Mouse (Mus musculus): ENCODE measurements around the gene Cpne4. TPM values are rescaled to one million over a fixed set of nuclear protein-coding genes. Genes with fewer than 3 reads are reported as not detected.
A peak's percentile ranks its signal among the peaks of the same experiment; 100 is the strongest.

Gene Cpne4
- total and polyA plus RNA-seq, 3 experiments = not detected

- DNase-seq (ENCODE audit: low read depth, low spot score) = no peak
- Histone ChIP-seq H3K27ac (ENCODE audit: control insufficient read depth, low read depth, low read length) (no peak overlapping the region), H3K27me3 (ENCODE audit: control insufficient read depth in 1 of 2, insufficient read depth in 2 of 2, low read length in 2 of 2) (no peaks in the 10 kb centered on the region), H3K9ac (ENCODE audit: control insufficient read depth, low read depth, low read length, poor library complexity, severe bottlenecking) (no peak overlapping the region), H3K4me1 (ENCODE audit: control insufficient read depth in 1 of 2, insufficient read depth in 2 of 2, low read length in 2 of 2) (no peaks in the 10 kb centered on the region), H3K4me3 (ENCODE audit: control insufficient read depth in 1 of 2, insufficient read depth in 1 of 2, low read depth in 2 of 2, low read length in 2 of 2) (no peak overlapping the region), H3K9me3 (replicated peaks; ENCODE audit: insufficient read depth, low read length) (no peaks in the 10 kb centered on the region), H3K36me3 (ENCODE audit: control insufficient read depth in 1 of 2, insufficient read depth in 2 of 2, low read length in 2 of 2) (no peaks in the 10 kb centered on the region), H3K79me2 (ENCODE audit: control insufficient read depth, insufficient read depth, low read length, poor library complexity) (no peaks in the 10 kb centered on the region)
- TF ChIP-seq NELFE (IDR thresholded peaks at IDR 0.05; ENCODE audit: low read depth, low read length) (no peak), UBTF (IDR thresholded peaks at IDR 0.05; ENCODE audit: borderline replicate concordance, insufficient read depth, low read depth, low read length) (no peak), MAFK (IDR thresholded peaks at IDR 0.05; ENCODE audit: borderline replicate concordance, low read depth, low read length) (no peak), ZC3H11A (IDR thresholded peaks at IDR 0.05; ENCODE audit: low read depth, low read length) (no peak), HCFC1 (IDR thresholded peaks at IDR 0.05; ENCODE audit: low read depth, low read length) (no peak), GATA1 (IDR thresholded peaks at IDR 0.05; ENCODE audit: low read depth, low read length) (no peak), SMC3 (IDR thresholded peaks at IDR 0.05; ENCODE audit: low read depth, low read length) (no peak), NRF1 (IDR thresholded peaks at IDR 0.05; ENCODE audit: insufficient read depth, low read depth, low read length, poor library complexity, severe bottlenecking) (no peak), MXI1 (IDR thresholded peaks at IDR 0.05; ENCODE audit: low read depth, low read length) (no peak)
Measured at GRCm38 (mm10) chr9:104572856-104573255, 25.8 kb downstream of the Cpne4 start.

GRCm38 (mm10) chr9:104574476-104574875, 27.4 kb downstream of the Cpne4 start:
- no peak overlapping the region for H3K4me3 ChIP-seq (ENCODE audit: control insufficient read depth in 1 of 2, insufficient read depth in 1 of 2, low read depth in 2 of 2, low read length in 2 of 2)
- TF ChIP-seq UBTF (IDR thresholded peaks at IDR 0.05; ENCODE audit: borderline replicate concordance, insufficient read depth, low read depth, low read length) (no peak), POLR2AphosphoS5 (IDR thresholded peaks at IDR 0.05; ENCODE audit: borderline replicate concordance, low read depth, low read length) (no peak), CHD1 (IDR thresholded peaks at IDR 0.05; ENCODE audit: low read depth, low read length) (no peak), POLR2AphosphoS2 (IDR thresholded peaks at IDR 0.05; ENCODE audit: low read length) (no peak), MEF2A (IDR thresholded peaks at IDR 0.05; ENCODE audit: extremely low read depth, insufficient replicate concordance, low read depth, low read length, poor library complexity, severe bottlenecking) (no peak), HCFC1 (IDR thresholded peaks at IDR 0.05; ENCODE audit: low read depth, low read length) (no peak), E2F4 (IDR thresholded peaks at IDR 0.05; ENCODE audit: borderline replicate concordance, low read depth, low read length) (no peak), ZNF384 (IDR thresholded peaks at IDR 0.05; ENCODE audit: low read depth, low read length) (no peak), BHLHE40 (IDR thresholded peaks at IDR 0.05; ENCODE audit: borderline replicate concordance, low read depth, low read length) (no peak), SMC3 (IDR thresholded peaks at IDR 0.05; ENCODE audit: low read depth, low read length) (peak; percentile 41), CTCF (IDR thresholded peaks at IDR 0.05 in 2 of 3, conservative IDR thresholded peaks at IDR 0.05 in 1 of 3; ENCODE audit: control insufficient read depth in 1 of 3, insufficient read depth in 1 of 3, low read depth in 2 of 3, low read length in 3 of 3, poor library complexity in 1 of 3, severe bottlenecking in 1 of 3) (peak; percentile 23 to 46 (median 43); a peak in 5 of 6 replicates), MAZ (IDR thresholded peaks at IDR 0.05; ENCODE audit: low read depth, low read length) (no peak), ZMIZ1 (IDR thresholded peaks at IDR 0.05; ENCODE audit: low read depth, low read length) (no peak), RAD21 (IDR thresholded peaks at IDR 0.05; ENCODE audit: low read depth, low read length) (peak; percentile 38)
- H3K79me2 ChIP-seq (ENCODE audit: control insufficient read depth, insufficient read depth, low read length, poor library complexity) = no peaks in the 10 kb centered on the region
- peak; percentile 12 for DNase-seq (ENCODE audit: low read depth, low spot score)
- no peak overlapping the region for H3K27ac ChIP-seq (ENCODE audit: control insufficient read depth, low read depth, low read length)
- no peaks in the 10 kb centered on the region for H3K36me3 ChIP-seq (ENCODE audit: control insufficient read depth in 1 of 2, insufficient read depth in 2 of 2, low read length in 2 of 2)
- no peaks in the 10 kb centered on the region for H3K9me3 ChIP-seq (replicated peaks; ENCODE audit: insufficient read depth, low read length)
- no peaks in the 10 kb centered on the region for H3K4me1 ChIP-seq (ENCODE audit: control insufficient read depth in 1 of 2, insufficient read depth in 2 of 2, low read length in 2 of 2)
- H3K9ac ChIP-seq (ENCODE audit: control insufficient read depth, low read depth, low read length, poor library complexity, severe bottlenecking) = no peak overlapping the region
- no peaks in the 10 kb centered on the region for H3K27me3 ChIP-seq (ENCODE audit: control insufficient read depth in 1 of 2, insufficient read depth in 2 of 2, low read length in 2 of 2)

Data from MEL (cell line).